Mouse (Mus musculus) lung, adult 2 months (tissue): ENCODE results near the gene Cabp1.

Experiments used
- CTCF ChIP-seq: fragments of 200-500 bp; IDR thresholded peaks from 2 replicates; pipeline ENCODE4 v1.5.1; 2011; ENCODE audit warnings: mild to moderate bottlenecking, low read length, control low read depth; ENCODE audit not compliant: insufficient read depth
- POLR2A ChIP-seq: fragments of 200-500 bp; IDR thresholded peaks from 2 replicates; pipeline ENCODE4 v1.6.1; 2011; ENCODE audit warnings: low read depth, mild to moderate bottlenecking, control low read depth, low read length, borderline replicate concordance; ENCODE audit errors: extremely low read depth

GRCm38 (mm10) chr5:115188824-115189223 lies 5.4 kb downstream of the Cabp1 start:
- TF ChIP-seq CTCF (peak; percentile 88), POLR2A (no peak)
